Mouse (Mus musculus): ENCODE results near the gene Adam12. TPM values are rescaled to one million over a fixed set of nuclear protein-coding genes. Genes with fewer than 3 reads are reported as not detected.

Gene Adam12
- total RNA-seq, 2 experiments from 2014 or later = 7.1 TPM

- DNase-seq = peak; percentile 65 to 72
Measured at GRCm38 (mm10) chr7:134224741-134225612, 7.0 kb downstream of the Adam12 start.

- DNase-seq = no peak
Measured at GRCm38 (mm10) chr7:134224421-134224740, 7.6 kb downstream of the Adam12 start.

- DNase-seq = peak; percentile 82 to 86
Measured at GRCm38 (mm10) chr7:134223444-134224161, 8.3 kb downstream of the Adam12 start.

GRCm38 (mm10) chr7:134207956-134208355 is 24.0 kb downstream of the Adam12 start:
- DNase-seq = peak; percentile 32 to 46

- no peak for DNase-seq
Measured at GRCm38 (mm10) chr7:134193089-134193488, 38.9 kb downstream of the Adam12 start.

- no peak for DNase-seq
Measured at GRCm38 (mm10) chr7:134190101-134190500, 41.8 kb downstream of the Adam12 start.

GRCm38 (mm10) chr7:134188565-134188964 is 43.4 kb downstream of the Adam12 start:
- DNase-seq = no peak

GRCm38 (mm10) chr7:134187946-134188345 is 44.0 kb downstream of the Adam12 start:
- no peak for DNase-seq

GRCm38 (mm10) chr7:134186497-134186896 is 45.4 kb downstream of the Adam12 start:
- no peak for DNase-seq

GRCm38 (mm10) chr7:134185751-134186150 is 46.2 kb downstream of the Adam12 start:
- no peak for DNase-seq

- no peak for DNase-seq
Measured at GRCm38 (mm10) chr7:134181717-134182116, 50.2 kb downstream of the Adam12 start.

GRCm38 (mm10) chr7:134181056-134181455 is 50.9 kb downstream of the Adam12 start:
- DNase-seq = no peak

GRCm38 (mm10) chr7:134177051-134177450 is 54.9 kb downstream of the Adam12 start:
- no peak for DNase-seq

GRCm38 (mm10) chr7:134175201-134175600 is 56.7 kb downstream of the Adam12 start:
- DNase-seq = no peak

GRCm38 (mm10) chr7:134173442-134174090 is 58.4 kb downstream of the Adam12 start:
- DNase-seq = no peak

GRCm38 (mm10) chr7:134170180-134170910 is 61.6 kb downstream of the Adam12 start:
- no peak for DNase-seq

GRCm38 (mm10) chr7:134169780-134170179 is 62.2 kb downstream of the Adam12 start:
- no peak for DNase-seq

- no peak for DNase-seq
Measured at GRCm38 (mm10) chr7:134167586-134167985, 64.4 kb downstream of the Adam12 start.

GRCm38 (mm10) chr7:134163751-134164150 is 68.2 kb downstream of the Adam12 start:
- DNase-seq = no peak

- DNase-seq = no peak
Measured at GRCm38 (mm10) chr7:134162886-134163285, 69.1 kb downstream of the Adam12 start.

- DNase-seq = no peak
Measured at GRCm38 (mm10) chr7:134159608-134160007, 72.3 kb downstream of the Adam12 start.

- DNase-seq = no peak
Measured at GRCm38 (mm10) chr7:134151330-134151729, 80.6 kb downstream of the Adam12 start.

- no peak for DNase-seq
Measured at GRCm38 (mm10) chr7:134150305-134150704, 81.6 kb downstream of the Adam12 start.
